Mouse (Mus musculus) stomach, embryonic 16.5 days (tissue): ENCODE measurements at regions not wholly inside any gene's neighbourhood (a gene's known extent, or its start where the extent isn't known, plus 50 kb on each side); places are given as distances from the start of the nearest gene placed in this dataset.

Experiments used
- ATAC-seq: fragments of 200-750 bp; cut with Nextera tagmentation; 2 replicates; pipeline ENCODE4 v1.8.0; 2017; ENCODE audit warnings: moderate number of reproducible peaks, moderate TSS enrichment; ENCODE audit not compliant: insufficient read depth, low FRiP score
- H3K27ac ChIP-seq: fragments of 300-500 bp; sonication (generic); 2 replicates; pipeline ENCODE4 v1.5.1; 2014; ENCODE audit warnings: low read length
- H3K27me3 ChIP-seq: fragments of 300-500 bp; sonication (generic); 2 replicates; pipeline ENCODE4 v1.6.1; 2014; ENCODE audit warnings: low read length, control low read depth, mixed read lengths; ENCODE audit not compliant: control insufficient read depth, insufficient read depth
- H3K36me3 ChIP-seq: fragments of 300-500 bp; sonication (generic); 2 replicates; pipeline ENCODE4 v1.6.1; 2014; ENCODE audit warnings: low read length; ENCODE audit not compliant: control insufficient read depth, insufficient read depth
- H3K4me1 ChIP-seq: fragments of 300-500 bp; sonication (generic); 2 replicates; pipeline ENCODE4 v1.6.1; 2014; ENCODE audit warnings: low read length, control low read depth, mixed read lengths; ENCODE audit not compliant: control insufficient read depth, insufficient read depth
- H3K4me2 ChIP-seq: fragments of 300-500 bp; sonication (generic); 2 replicates; pipeline ENCODE4 v1.6.1; 2014; ENCODE audit warnings: low read depth, low read length, mixed read lengths
- H3K4me3 ChIP-seq: fragments of 300-500 bp; sonication (generic); replicated peaks from 2 replicates; pipeline ENCODE4 v1.5.1; 2014; ENCODE audit warnings: mild to moderate bottlenecking, low read length
- H3K9ac ChIP-seq: fragments of 300-500 bp; sonication (generic); 2 replicates; pipeline ENCODE4 v1.6.1; 2014; ENCODE audit warnings: low read length
- H3K9me3 ChIP-seq: fragments of 300-500 bp; sonication (generic); replicated peaks from 2 replicates; pipeline ENCODE4 v1.6.1; 2016; ENCODE audit warnings: low read length, control low read depth; ENCODE audit not compliant: control insufficient read depth
- WGBS: fragments of 180-500 bp; shearing (Covaris S2); extraction: QIAGEN DNeasy Blood & Tissue Kit; methylation state at CpG from one replicate; pipeline ENCODE4 v1.1.7; 2014; 5-methylcytosine and 5-hydroxymethylcytosine counted together

- H3K27me3 ChIP-seq: no peaks in the 10 kb centered on the region
- 80% methylated on average over 4 of the region's 4 CpGs for WGBS
- H3K27ac ChIP-seq: no peak overlapping the region
- no peak overlapping the region for H3K4me2 ChIP-seq
- H3K4me3 ChIP-seq: no peak overlapping the region
- H3K36me3 ChIP-seq: no peaks in the 10 kb centered on the region
- H3K4me1 ChIP-seq: no peaks in the 10 kb centered on the region
- ATAC-seq: no peak
- H3K9me3 ChIP-seq: no peaks in the 10 kb centered on the region
- no peak overlapping the region for H3K9ac ChIP-seq
Measured at GRCm38 (mm10) chr12:50261072-50261471, 387.8 kb downstream of the Prkd1 start.

- ATAC-seq: peak; percentile 78; the same call in 1 of the 2 replicates
- no peaks in the 10 kb centered on the region for H3K4me1 ChIP-seq
- H3K4me3 ChIP-seq: no peak overlapping the region
- WGBS: 60% methylated on average over 2 of the region's 2 CpGs
- H3K27me3 ChIP-seq: no peaks in the 10 kb centered on the region
- H3K27ac ChIP-seq: no peak overlapping the region
- no peak overlapping the region for H3K9ac ChIP-seq
- H3K9me3 ChIP-seq: no peaks in the 10 kb centered on the region
- no peak overlapping the region for H3K4me2 ChIP-seq
- no peaks in the 10 kb centered on the region for H3K36me3 ChIP-seq
Measured at GRCm38 (mm10) chr12:50273239-50273880, 375.5 kb downstream of the Prkd1 start.

GRCm38 (mm10) chr12:50281615-50282014, 367.3 kb downstream of the Prkd1 start:
- no peak overlapping the region for H3K4me2 ChIP-seq
- WGBS: 79% methylated on average over 1 of the region's 1 CpGs
- no peaks in the 10 kb centered on the region for H3K27me3 ChIP-seq
- H3K4me3 ChIP-seq: no peak overlapping the region
- ATAC-seq: no peak
- H3K9me3 ChIP-seq: no peaks in the 10 kb centered on the region
- no peaks in the 10 kb centered on the region for H3K4me1 ChIP-seq
- no peak overlapping the region for H3K27ac ChIP-seq
- no peak overlapping the region for H3K9ac ChIP-seq
- H3K36me3 ChIP-seq: no peaks in the 10 kb centered on the region
